Mouse (Mus musculus): ENCODE results near the gene Ly86.

Gene Ly86

DNA sequence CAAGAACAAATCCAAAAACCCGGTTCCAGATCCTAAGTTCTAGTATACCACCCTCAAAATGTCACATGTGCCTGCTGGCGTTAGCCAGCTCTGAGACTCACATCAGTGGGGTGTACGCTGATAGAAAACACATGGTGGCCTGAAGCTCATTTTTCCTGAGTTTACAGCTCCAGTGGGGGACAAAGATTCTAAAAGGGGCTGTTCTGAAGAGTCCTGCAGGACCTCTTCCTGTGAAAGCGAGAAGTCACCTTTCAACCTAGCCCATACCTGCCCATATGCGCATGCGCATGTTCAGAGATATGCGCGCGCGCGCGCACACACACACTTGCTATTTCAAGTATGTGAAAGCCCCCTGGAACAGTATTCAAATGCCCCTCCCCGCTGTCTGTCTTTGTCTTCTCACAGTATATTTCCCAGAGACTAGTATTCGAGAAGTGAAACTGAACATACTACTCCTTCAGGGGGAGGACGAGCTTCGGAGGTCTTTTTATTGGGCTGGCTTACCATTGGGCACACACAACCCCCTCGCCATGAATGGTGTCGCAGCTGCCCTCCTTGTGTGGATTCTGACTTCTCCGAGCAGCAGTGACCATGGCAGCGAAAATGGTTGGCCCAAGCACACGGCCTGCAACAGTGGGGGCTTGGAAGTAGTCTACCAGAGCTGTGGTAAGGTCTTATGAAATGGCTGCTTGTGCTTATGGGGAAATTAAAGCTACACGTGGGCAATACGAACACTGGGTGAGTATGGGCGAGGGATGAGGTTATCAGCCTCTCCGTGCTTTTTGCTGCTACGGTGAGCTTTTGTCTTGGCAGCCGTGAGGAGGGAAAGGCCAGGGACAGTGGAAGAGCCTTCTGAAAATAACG, at the start of gene Ly86:
Gene Ly86, plus strand, starts transcription at position 300 of the 864 bp plus-strand sequence.
- in situ Hi-C loops (cut with MboI, MseI) = no loop called here

DNA sequence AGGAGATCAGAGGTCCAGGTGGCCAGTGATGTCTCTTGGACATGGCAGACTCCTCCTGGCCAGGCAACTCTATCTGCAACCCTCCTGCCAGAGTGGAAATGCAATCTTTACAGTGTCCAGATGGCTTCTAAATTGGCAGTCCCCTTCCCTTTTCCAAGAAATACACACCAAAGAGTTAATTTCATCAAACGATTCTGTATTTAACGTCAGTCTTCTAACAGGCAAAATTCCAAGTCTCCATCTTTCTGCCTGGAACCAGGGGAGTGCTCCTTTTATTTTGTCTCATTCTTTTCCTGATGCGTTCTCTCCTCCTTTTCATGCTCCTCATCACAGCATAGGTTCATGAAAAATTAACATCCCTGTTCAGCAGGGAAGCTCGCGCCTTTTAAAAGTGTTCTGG, 47.1 kb upstream of the Ly86 start:
- in situ Hi-C loops (cut with MboI, MseI) = no loop called here

DNA sequence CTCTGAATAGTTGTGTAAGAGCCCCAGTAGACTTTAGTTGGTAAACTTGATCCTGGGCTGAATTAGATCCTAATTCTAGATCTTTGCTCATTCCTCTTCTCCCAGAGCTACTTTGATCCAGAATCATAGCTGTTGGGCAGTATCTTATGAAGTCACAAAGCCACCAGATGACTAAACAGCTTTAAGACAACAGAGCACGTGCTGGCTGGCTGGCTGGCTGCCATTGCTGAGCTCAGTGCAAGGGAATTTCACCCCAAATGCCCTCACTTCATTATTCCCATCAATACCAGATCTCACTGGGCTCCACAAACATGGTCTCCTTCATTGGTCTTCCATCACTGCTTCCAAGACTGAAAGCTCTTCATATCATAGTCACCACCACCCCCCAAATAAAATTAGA, 46.2 kb upstream of the Ly86 start:
- in situ Hi-C loops (cut with MboI, MseI) = no loop called here

GRCm38 (mm10) chr13:37302877-37303276, 42.1 kb upstream of the Ly86 start:
- in situ Hi-C loops (cut with MboI, MseI) = no loop called here

GRCm38 (mm10) chr13:37308006-37308405, 37.0 kb upstream of the Ly86 start:
- in situ Hi-C loops (cut with MboI, MseI) = no loop called here

- in situ Hi-C loops (cut with MboI, MseI) = no loop called here
These were observed 35.7 kb upstream of the Ly86 start for GRCm38 (mm10) chr13:37309296-37309695.

DNA sequence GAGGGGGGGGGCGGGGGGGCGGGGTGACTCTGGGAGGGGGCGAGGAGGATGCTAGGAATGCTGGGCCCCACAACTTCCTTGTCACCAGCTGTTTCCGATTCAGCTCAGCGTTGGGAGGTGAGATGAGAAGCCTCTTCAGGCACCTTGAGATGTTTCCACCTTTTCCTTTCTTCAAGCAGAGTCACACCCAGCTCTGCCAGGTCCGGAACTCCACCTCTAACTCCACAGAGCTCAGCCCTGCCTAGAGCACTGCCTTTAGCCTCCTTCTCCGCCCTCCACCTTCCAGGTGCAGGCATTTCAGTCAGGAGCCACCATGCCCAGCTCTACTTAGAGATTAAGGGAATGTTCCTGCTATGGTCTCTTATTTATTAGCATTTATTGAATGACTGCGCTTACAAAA, 34.7 kb upstream of the Ly86 start:
- in situ Hi-C loops (cut with MboI, MseI) = loop anchor here (5.0 kb wide), 2 partner anchors 303 to 578 kb away; no protein-coding TSS in a partner anchor

DNA sequence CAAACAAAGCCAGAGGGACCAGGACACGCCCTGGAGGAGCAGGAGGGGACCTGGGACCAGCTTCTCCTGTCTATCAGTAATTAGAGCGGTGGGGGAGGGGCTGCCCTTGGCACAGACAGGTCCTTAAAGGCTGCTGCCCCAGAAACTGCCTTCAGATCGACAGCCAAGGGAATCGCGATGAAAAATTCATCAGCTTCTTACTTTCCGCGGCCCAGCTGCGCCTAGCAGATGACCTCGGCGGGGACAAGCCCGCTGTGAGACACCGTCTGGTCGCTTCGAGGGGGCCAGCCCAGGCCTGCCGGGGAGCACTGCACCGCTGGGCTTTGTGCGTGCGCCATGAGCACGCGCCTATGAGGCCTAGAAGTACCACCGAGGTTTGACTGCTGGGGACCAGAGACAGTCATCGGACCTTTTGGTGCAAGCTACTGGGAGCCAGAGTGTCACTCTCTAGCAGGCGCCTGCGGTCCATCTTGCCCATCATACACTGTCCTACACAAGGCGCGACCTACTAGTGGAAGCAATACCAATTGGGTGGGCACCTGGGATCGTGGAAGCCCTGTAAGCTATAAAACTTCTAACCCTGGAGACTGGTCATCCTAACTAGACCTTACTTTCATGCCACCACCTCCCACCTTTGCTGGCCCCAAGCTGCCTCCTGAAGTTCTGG, 33.3 kb upstream of the Ly86 start:
- in situ Hi-C loops (cut with MboI, MseI) = loop anchor here (5.0 kb wide), 2 partner anchors 304 to 579 kb away; no protein-coding TSS in a partner anchor

DNA sequence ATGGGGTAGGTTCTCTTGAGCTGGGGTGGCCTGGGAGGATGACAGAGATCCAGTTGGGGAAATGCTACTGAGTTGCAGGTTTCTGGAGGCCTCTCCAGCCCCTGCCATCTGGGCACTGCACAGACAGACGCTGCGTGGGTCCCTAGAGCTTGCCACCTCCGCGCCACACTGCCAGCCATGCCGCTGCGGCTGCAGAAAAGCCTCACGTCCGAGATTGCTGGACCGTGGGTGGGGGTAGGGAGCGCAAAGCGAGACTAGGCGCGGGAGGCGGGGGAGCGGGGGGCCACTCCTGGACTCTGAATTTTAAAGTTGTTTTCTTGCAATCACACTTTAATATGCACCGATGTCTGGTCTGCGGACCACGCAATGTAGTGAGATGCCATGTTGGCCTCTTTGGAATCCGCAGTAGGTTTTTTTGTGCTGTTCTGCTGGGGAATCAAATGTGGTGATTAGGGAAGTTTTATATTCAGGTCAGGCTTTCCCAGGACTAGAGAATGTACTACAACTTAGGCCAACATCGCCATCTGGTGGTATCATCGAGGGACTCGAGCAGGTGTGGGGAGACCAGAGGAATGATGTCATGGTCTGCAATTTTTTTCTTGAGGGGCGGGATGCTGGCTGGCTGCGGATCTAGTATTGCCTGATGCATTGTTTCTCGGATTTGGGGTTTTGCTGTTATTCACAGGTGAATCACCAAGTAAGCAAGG, 32.6 kb upstream of the Ly86 start:
- in situ Hi-C loops (cut with MboI, MseI) = loop anchor here (5.0 kb wide), 2 partner anchors 305 to 580 kb away; no protein-coding TSS in a partner anchor

GRCm38 (mm10) chr13:37312951-37313350, 32.1 kb upstream of the Ly86 start:
- in situ Hi-C loops (cut with MboI, MseI) = loop anchor here (5.0 kb wide), 2 partner anchors 306 to 581 kb away; no protein-coding TSS in a partner anchor

GRCm38 (mm10) chr13:37325504-37325903, 19.5 kb upstream of the Ly86 start:
- in situ Hi-C loops (cut with MboI, MseI) = loop anchor here (5.0 kb wide), 1 partner anchor 1043 kb away; no protein-coding TSS in a partner anchor

DNA sequence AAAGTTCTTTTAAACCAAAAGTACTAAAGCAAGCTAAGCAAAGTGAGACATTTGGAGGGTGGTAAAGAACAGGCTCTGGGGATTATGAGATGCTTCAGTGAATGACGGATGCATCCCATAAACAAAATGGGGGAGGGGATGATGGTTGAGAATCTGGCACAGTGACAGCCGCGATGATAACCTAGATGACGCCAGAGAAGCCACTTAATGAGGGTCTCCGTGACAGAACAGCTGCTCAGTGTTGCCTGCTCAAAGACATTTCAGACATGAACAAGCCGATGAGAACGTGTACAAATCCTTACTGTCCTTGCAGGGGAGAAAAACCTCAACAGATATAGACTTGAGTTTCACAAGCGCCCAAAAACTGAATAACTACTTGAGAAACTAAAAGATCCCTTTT, 15.3 kb upstream of the Ly86 start:
- in situ Hi-C loops (cut with MboI, MseI) = loop anchor here (5.0 kb wide), 2 partner anchors 1047 to 1307 kb away; no protein-coding TSS in a partner anchor

- in situ Hi-C loops (cut with MboI, MseI) = loop anchor here (5.0 kb wide), 1 partner anchor 1309 kb away; no protein-coding TSS in a partner anchor
These were observed 14.0 kb upstream of the Ly86 start for GRCm38 (mm10) chr13:37330971-37331370.

GRCm38 (mm10) chr13:37332779-37333543, 12.0 kb upstream of the Ly86 start:
- in situ Hi-C loops (cut with MboI, MseI) = loop anchor here (5.0 kb wide), 1 partner anchor 1311 kb away; no protein-coding TSS in a partner anchor

DNA sequence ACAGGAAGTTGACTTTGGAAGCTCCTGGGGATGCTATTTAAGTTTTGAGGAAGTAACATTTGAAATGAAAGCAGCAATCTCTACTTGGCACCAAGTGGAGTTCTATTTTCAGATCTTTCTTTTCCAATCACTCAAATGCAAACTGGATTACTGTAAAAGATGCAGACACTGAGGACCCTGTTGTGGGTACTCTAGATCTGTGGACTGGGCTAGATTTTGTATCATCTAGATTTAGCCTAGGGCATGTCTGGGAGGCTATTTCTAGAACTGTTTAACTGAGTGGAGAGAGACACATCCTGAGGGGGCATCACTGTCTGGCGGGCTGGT, 11.5 kb upstream of the Ly86 start:
- in situ Hi-C loops (cut with MboI, MseI) = loop anchor here (5.0 kb wide), 1 partner anchor 1311 kb away; no protein-coding TSS in a partner anchor

- in situ Hi-C loops (cut with MboI, MseI) = no loop called here
These were observed 7.7 kb upstream of the Ly86 start for GRCm38 (mm10) chr13:37337269-37337668.

- in situ Hi-C loops (cut with MboI, MseI) = no loop called here
These were observed 7.1 kb upstream of the Ly86 start for GRCm38 (mm10) chr13:37337871-37338270.

DNA sequence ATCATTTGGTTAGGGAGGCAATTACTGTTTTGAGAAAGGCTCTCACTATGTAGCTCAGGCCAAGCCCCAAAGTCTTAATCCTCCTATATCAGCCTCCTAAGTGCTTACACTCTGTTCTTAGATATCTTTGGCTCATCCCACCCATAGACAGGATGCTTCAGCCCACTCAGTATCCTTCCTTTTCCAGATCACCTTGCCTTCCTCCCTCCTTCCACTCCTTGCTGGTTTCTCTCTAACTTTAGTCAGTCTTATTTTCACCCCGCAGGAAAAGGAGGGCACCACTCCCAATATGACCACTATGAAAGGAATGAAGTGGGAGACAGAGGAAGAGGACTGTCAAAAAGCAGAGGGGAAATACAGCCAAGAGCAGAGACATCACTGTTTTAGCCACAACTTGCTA, 2.2 kb upstream of the Ly86 start:
- in situ Hi-C loops (cut with MboI, MseI) = no loop called here

DNA sequence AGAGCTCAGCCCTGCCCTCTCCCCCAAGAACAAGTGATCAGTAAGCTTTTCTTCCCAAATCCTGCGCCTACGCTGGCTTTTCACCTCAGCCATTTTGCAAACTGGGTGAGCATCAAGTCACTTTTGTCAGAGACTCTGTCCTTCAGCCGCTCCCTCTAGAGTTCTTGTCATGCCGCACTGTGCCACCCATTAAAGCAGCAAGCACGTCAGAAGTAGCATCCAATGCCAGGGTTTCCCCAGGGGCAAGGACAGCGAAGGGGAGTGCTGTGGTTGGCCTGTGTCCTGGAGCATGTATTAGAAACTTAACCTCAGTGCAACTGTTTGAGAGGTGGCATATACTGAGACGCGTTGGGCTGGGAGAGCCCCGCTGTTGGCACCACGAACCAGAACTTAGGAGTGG, 815 bp downstream of the Ly86 start:
- in situ Hi-C loops (cut with MboI, MseI) = no loop called here

DNA sequence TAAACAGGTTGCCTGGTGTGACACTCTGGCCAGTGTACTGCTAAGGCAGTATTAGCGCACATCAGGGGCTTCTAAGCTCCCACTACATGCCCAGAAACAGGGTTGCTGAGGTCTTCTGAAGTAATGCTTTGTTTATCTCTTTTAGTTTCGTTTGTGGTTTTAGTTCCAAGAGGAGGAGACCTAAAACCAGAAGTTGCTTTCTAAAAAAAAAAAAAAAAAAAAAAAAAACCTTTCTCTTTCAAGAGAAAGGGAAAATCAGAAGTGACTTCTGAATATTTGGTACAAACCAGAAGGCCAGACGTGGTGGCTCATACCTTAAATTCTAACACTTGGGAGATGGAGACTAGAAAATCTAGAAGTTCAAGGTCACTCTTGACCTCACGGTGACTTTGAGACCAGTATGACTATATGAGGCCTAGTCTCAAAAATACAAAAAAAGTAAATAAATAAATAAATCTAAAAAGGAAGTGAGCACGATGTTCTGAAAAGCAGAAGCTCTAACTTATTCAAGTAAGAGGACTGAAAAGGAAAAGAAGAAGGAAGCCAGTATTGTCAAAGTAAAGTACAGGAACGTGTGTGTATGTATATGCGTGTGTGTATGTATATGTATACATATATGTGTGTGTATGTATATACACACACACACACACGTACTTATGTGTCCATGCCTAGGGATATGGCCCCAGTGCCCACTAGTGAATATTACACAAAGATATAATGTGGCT, 3.0 kb downstream of the Ly86 start:
- in situ Hi-C loops (cut with MboI, MseI) = no loop called here
